Mouse (Mus musculus): ENCODE measurements around the gene Med7.
A peak's percentile ranks its signal among the peaks of the same experiment; 100 is the strongest.

Med7 gene

GRCm38 (mm10) chr11:46436760-46437458 lies at the start of gene Med7:
TSS of gene Med7 (plus strand) at chr11:46436925.
- peak; percentile 96 to 97 for DNase-seq

GRCm38 (mm10) chr11:46387061-46387460 lies 49.7 kb upstream of the Med7 start:
- DNase-seq = no peak

- DNase-seq = no peak
Measured at GRCm38 (mm10) chr11:46388438-46388837, 48.3 kb upstream of the Med7 start.

- no peak for DNase-seq
Measured at GRCm38 (mm10) chr11:46389336-46390117, 47.2 kb upstream of the Med7 start, which contains the start of gene Itk. TSS of gene Itk (minus strand) at chr11:46389515.

GRCm38 (mm10) chr11:46390621-46391020 lies 46.1 kb upstream of the Med7 start:
- no peak for DNase-seq

- DNase-seq = no peak
Measured at GRCm38 (mm10) chr11:46392890-46393289, 43.8 kb upstream of the Med7 start.

- DNase-seq = no peak
Measured at GRCm38 (mm10) chr11:46393413-46393812, 43.3 kb upstream of the Med7 start.

GRCm38 (mm10) chr11:46395088-46395487 lies 41.6 kb upstream of the Med7 start:
- DNase-seq = no peak

GRCm38 (mm10) chr11:46395698-46396097 lies 41.0 kb upstream of the Med7 start:
- DNase-seq = no peak

GRCm38 (mm10) chr11:46396167-46396859 lies 40.4 kb upstream of the Med7 start, which contains the start of gene Fam71b:
TSS of gene Fam71b (plus strand) at chr11:46396559.
- no peak for DNase-seq

- DNase-seq = no peak
Measured at GRCm38 (mm10) chr11:46396860-46397179, 39.9 kb upstream of the Med7 start.

- DNase-seq = no peak
Measured at GRCm38 (mm10) chr11:46397900-46398299, 38.8 kb upstream of the Med7 start.

- DNase-seq = no peak
Measured at GRCm38 (mm10) chr11:46398473-46398872, 38.3 kb upstream of the Med7 start.

GRCm38 (mm10) chr11:46398933-46399383 lies 37.8 kb upstream of the Med7 start:
- no peak for DNase-seq

GRCm38 (mm10) chr11:46401555-46401954 lies 35.2 kb upstream of the Med7 start:
- no peak for DNase-seq

- DNase-seq = no peak
Measured at GRCm38 (mm10) chr11:46404986-46405385, 31.7 kb upstream of the Med7 start.

- DNase-seq = no peak
Measured at GRCm38 (mm10) chr11:46406721-46407120, 30.0 kb upstream of the Med7 start.

GRCm38 (mm10) chr11:46410018-46410563 lies 26.6 kb upstream of the Med7 start:
- DNase-seq = no peak

GRCm38 (mm10) chr11:46418438-46418837 lies 18.3 kb upstream of the Med7 start:
- DNase-seq = no peak

- DNase-seq = no peak
Measured at GRCm38 (mm10) chr11:46418860-46419259, 17.9 kb upstream of the Med7 start.

GRCm38 (mm10) chr11:46421086-46421888 lies 15.4 kb upstream of the Med7 start:
- no peak for DNase-seq

GRCm38 (mm10) chr11:46428131-46428530 lies 8.6 kb upstream of the Med7 start:
- peak; percentile 30 to 32 for DNase-seq

Measured in kidney, adult 8-10 months (tissue).